Mouse (Mus musculus): ENCODE data around the gene Gria4. TPM values are rescaled to one million over a fixed set of nuclear protein-coding genes. Genes with fewer than 3 reads are reported as not detected.

Gria4 gene
- not detected in 2 replicates for polyA plus RNA-seq (2012; ENCODE audit: low replicate concordance)

GRCm38 (mm10) chr9:4795544-4796288 is at the start of gene Gria4:
Gene Gria4, minus strand, starts transcription at chr9:4796234.

GRCm38 (mm10) chr9:4375828-4376639 is 420.0 kb downstream of the Gria4 start, which contains the start of gene Msantd4:
Gene Msantd4, plus strand, starts transcription at chr9:4376562.

Measured in hematopoietic multipotent progenitor cell, adult 10-12 weeks (in vitro differentiated cells).